Mouse (Mus musculus): ENCODE data around the gene Kif6.

DNA sequence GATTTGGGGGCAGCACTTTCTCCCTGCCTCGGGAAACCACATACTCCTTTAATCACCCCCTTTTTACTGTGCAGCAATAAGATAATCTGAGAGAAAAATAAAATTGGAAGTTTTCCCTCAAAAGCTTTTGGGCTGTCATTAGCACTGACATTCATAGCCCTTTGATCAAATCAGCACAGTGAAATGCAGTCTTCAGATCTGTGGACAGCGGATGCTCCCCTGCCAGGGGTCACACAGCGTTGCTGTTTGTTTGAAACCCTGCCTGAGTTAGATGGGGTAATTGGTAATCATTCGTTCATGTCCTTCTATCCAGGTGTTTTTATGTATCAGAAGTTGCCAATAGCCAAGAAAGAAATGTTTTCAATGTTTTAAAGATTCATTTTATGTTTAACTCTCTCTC, 60.7 kb downstream of the Kif6 start:
- TF ChIP-seq CHD2 (IDR thresholded peaks at IDR 0.05; ENCODE audit: low read depth, low read length) (no peak), ZNF384 (IDR thresholded peaks at IDR 0.05; ENCODE audit: low read depth, low read length) (no peak)

All from ES-E14 (cell line).